Comparison of ENCODE assay signal across 26 mouse cellular contexts in the genomic region with DNA sequence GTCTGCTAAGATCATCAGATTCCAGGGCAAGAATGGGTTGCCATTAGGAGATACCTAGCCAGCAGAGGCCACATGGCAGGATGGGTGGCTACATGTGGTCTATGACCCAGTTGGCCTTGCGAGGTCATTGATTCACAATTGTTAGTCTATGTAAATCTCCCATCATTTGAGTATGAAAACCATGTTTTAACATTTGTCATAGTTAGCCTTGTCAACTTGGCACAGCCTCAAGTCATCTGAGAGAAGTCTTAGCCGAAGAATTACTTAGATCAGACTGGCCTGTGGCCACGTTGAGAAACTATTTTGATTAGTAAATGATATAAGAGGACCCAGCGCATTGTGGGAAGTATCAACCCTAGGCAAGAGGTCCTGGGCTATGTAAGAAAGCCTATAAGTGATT. TPM values are rescaled to one million over a fixed set of nuclear protein-coding genes. Genes with fewer than 3 reads are reported as not detected.
A peak's percentile ranks its signal among the peaks of the same experiment; 100 is the strongest.
DNase-seq lines count a peak whose midpoint lies in the region; ATAC-seq lines count a peak whose summit lies in the region.
"Had no signal": no experiment of that assay in that cellular context is flagged by ENCODE, and none has a peak within 500 bp of the region (broad histone marks: within the 10 kb centered on the region; RNA-seq: fewer than 3 reads in every experiment).

No protein-coding gene starts in this region.

- H3K4me2 ChIP-seq in stomach, embryonic 16.5 days (ENCODE audit: low read depth, low read length), result no peak overlapping the region
- H3K4me2 ChIP-seq: embryonic facial prominence, embryonic 12.5 days; forebrain, embryonic 12.5 days had no signal

- WGBS in stomach, embryonic 16.5 days, result 70% methylated on average over 4 of the region's 4 CpGs
- WGBS in hindbrain, embryonic 10.5 days, result 88% methylated on average over 4 of the region's 4 CpGs

- ATAC-seq in stomach, embryonic 16.5 days (ENCODE audit: insufficient read depth, low FRiP score), result no peak
- ATAC-seq: activated CD4-positive, CD25-positive, alpha-beta regulatory T cell, adult 4 months; forebrain, embryonic 14.5 days; forebrain, embryonic 16.5 days had no signal

- H3K9ac ChIP-seq in stomach, embryonic 16.5 days (ENCODE audit: low read length), result no peak overlapping the region
- H3K9ac ChIP-seq: embryonic facial prominence, embryonic 12.5 days; forebrain, embryonic 12.5 days had no signal

- no peak overlapping the region for H3K4me3 ChIP-seq in stomach, embryonic 16.5 days (replicated peaks; ENCODE audit: low read length)
- H3K4me3 ChIP-seq in hindbrain, embryonic 10.5 days, result no peak overlapping the region
- H3K4me3 ChIP-seq: embryonic facial prominence, embryonic 10.5 days; embryonic facial prominence, embryonic 12.5 days; erythroblast, embryonic 14.5 days; forebrain, embryonic 10.5 days; forebrain, embryonic 12.5 days had no signal

- no peaks in the 10 kb centered on the region for H3K9me3 ChIP-seq in stomach, embryonic 16.5 days (replicated peaks; ENCODE audit: control insufficient read depth, low read length)
- no peaks in the 10 kb centered on the region for H3K9me3 ChIP-seq in hindbrain, embryonic 10.5 days
- H3K9me3 ChIP-seq: embryonic facial prominence, embryonic 10.5 days; embryonic facial prominence, embryonic 12.5 days; forebrain, embryonic 10.5 days; forebrain, embryonic 12.5 days had no signal

- H3K27ac ChIP-seq in stomach, embryonic 16.5 days (ENCODE audit: low read length), result peak overlapping the region; percentile 71; the same call in 1 of the 2 replicates
- no peak overlapping the region for H3K27ac ChIP-seq in hindbrain, embryonic 10.5 days
- H3K27ac ChIP-seq: embryonic facial prominence, embryonic 10.5 days; embryonic facial prominence, embryonic 12.5 days; forebrain, embryonic 10.5 days; forebrain, embryonic 12.5 days had no signal

- no peaks in the 10 kb centered on the region for H3K27me3 ChIP-seq in stomach, embryonic 16.5 days (ENCODE audit: control insufficient read depth, insufficient read depth, low read length)
- no peaks in the 10 kb centered on the region for H3K27me3 ChIP-seq in hindbrain, embryonic 10.5 days (ENCODE audit: insufficient read depth, poor library complexity, severe bottlenecking)
- H3K27me3 ChIP-seq: embryonic facial prominence, embryonic 12.5 days; forebrain, embryonic 12.5 days; Patski had no signal

- H3K36me3 ChIP-seq in stomach, embryonic 16.5 days (ENCODE audit: control insufficient read depth, insufficient read depth, low read length), result no peaks in the 10 kb centered on the region
- H3K36me3 ChIP-seq in hindbrain, embryonic 10.5 days, result no peaks in the 10 kb centered on the region
- H3K36me3 ChIP-seq: embryonic facial prominence, embryonic 10.5 days; embryonic facial prominence, embryonic 12.5 days; forebrain, embryonic 10.5 days; forebrain, embryonic 12.5 days had no signal

- DNase-seq in adrenal gland, postnatal 14 days, result peak; percentile 16
- no peak for DNase-seq in adrenal gland, postnatal 36 days
- peak; percentile 12 for DNase-seq in adipocyte (ENCODE audit: low spot score)
- DNase-seq in kidney, postnatal 36 days, result no peak
- no peak for DNase-seq in hindbrain, embryonic 10.5 days (ENCODE audit: low spot score)
- DNase-seq in layer of hippocampus, adult 11-12 months (ENCODE audit: low spot score), result no peak
- DNase-seq: adrenal gland, postnatal 10 days; cerebellum, adult 11-12 months; cerebellum, adult 2 months; cerebellum, adult 9-10 months; cerebellum, postnatal 25 days had no signal

- H3K4me1 ChIP-seq in stomach, embryonic 16.5 days (ENCODE audit: control insufficient read depth, insufficient read depth, low read length), result no peaks in the 10 kb centered on the region
- no peaks in the 10 kb centered on the region for H3K4me1 ChIP-seq in hindbrain, embryonic 10.5 days (replicated peaks)
- H3K4me1 ChIP-seq: forebrain, embryonic 12.5 days had no signal

RNA-seq across cellular contexts. Expression of a gene that starts 28.2 kb away (rescaled TPM):
- total RNA-seq in adrenal gland, postnatal 14 days (2021), result 126 and 133 TPM in 2 replicates
- 100 to 1,000 TPM; 131 to 139 TPM for total RNA-seq in adrenal gland, postnatal 36 days (2021)
- 127 and 136 TPM in 2 replicates for polyA plus RNA-seq in stomach, embryonic 16.5 days (2015; fragmentation: Nextera tagmentation; extraction: Ambion mirVana)
- 167 and 173 TPM in 2 replicates for polyA plus RNA-seq in hindbrain, embryonic 10.5 days (2016; fragmentation: Nextera tagmentation; extraction: Ambion mirVana)

RNA-seq across cellular contexts. Expression of a gene that starts 28.5 kb away (rescaled TPM):
- not detected in 2 replicates for total RNA-seq in adrenal gland, postnatal 14 days (2021)
- 1 to 10 TPM; 1.7 to 2.3 TPM for total RNA-seq in adrenal gland, postnatal 36 days (2021)
- polyA plus RNA-seq in stomach, embryonic 16.5 days (2015; fragmentation: Nextera tagmentation; extraction: Ambion mirVana), result not detected in 2 replicates
- not detected in 2 replicates for polyA plus RNA-seq in hindbrain, embryonic 10.5 days (2016; fragmentation: Nextera tagmentation; extraction: Ambion mirVana)
- total RNA-seq: adrenal gland, postnatal 10 days; ES-E14; MEL had no signal
- polyA plus RNA-seq: activated CD4-positive, CD25-positive, alpha-beta regulatory T cell, adult 4 months; adrenal gland, adult 2 months; cortical plate, adult 2 months; embryonic facial prominence, embryonic 10.5 days; embryonic facial prominence, embryonic 12.5 days; erythroblast, embryonic 14.5 days; forebrain, embryonic 10.5 days; forebrain, embryonic 12.5 days; forebrain, embryonic 14.5 days; forebrain, embryonic 16.5 days; frontal cortex, adult 2 months; Patski had no signal

Comparison
In these comparisons a context has a peak if more than half of its experiments do, and no peak if none do; other contexts are left out.
1. DNase-seq: peak in adrenal gland, postnatal 14 days (single experiment) and adipocyte (single experiment); none in adrenal gland, postnatal 36 days (0 of 2), kidney, postnatal 36 days (0 of 2), hindbrain, embryonic 10.5 days (single experiment) and layer of hippocampus, adult 11-12 months (single experiment).